Mouse (Mus musculus) adrenal gland, postnatal 4 days (tissue): ENCODE measurements at regions not wholly inside any gene's neighbourhood (a gene's known extent, or its start where the extent isn't known, plus 50 kb on each side); places are given as distances from the start of the nearest gene placed in this dataset. TPM values are rescaled to one million over a fixed set of nuclear protein-coding genes. Genes with fewer than 3 reads are reported as not detected.

Source experiments
- DNase-seq, 2 experiments: peaks; one replicate each; pipeline ENCODE4 v3.0.0; 2021 to 2022; ENCODE audit warnings: low spot score in 2 of 2, mixed read lengths in 2 of 2
- microRNA-seq: library from miRNA; unstranded; fragments of <30 nt; microRNA quantifications from one replicate; pipeline ENCODE4 v1.2.0, GENCODE M21; 2021

DNA sequence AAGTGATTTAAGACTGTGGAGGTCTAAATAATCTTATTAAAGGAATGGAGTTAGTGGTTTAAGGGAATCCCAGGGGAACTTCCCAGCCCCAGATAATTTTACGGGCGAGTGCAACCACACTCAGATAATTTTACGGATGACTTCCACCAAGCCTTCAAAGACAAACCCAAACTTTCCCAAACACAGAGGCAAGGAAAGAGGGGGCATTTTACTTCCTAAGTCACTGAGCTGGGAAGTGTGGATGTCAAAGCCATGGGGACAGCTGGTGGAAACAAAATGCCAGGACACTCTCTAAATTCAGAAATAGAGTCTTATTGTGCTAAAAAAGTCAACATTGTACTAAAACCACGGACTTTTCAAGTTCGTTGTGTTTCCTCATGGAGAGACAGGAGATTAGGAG, 227.9 kb upstream of the BB014433 start:
- DNase-seq: no peak

DNA sequence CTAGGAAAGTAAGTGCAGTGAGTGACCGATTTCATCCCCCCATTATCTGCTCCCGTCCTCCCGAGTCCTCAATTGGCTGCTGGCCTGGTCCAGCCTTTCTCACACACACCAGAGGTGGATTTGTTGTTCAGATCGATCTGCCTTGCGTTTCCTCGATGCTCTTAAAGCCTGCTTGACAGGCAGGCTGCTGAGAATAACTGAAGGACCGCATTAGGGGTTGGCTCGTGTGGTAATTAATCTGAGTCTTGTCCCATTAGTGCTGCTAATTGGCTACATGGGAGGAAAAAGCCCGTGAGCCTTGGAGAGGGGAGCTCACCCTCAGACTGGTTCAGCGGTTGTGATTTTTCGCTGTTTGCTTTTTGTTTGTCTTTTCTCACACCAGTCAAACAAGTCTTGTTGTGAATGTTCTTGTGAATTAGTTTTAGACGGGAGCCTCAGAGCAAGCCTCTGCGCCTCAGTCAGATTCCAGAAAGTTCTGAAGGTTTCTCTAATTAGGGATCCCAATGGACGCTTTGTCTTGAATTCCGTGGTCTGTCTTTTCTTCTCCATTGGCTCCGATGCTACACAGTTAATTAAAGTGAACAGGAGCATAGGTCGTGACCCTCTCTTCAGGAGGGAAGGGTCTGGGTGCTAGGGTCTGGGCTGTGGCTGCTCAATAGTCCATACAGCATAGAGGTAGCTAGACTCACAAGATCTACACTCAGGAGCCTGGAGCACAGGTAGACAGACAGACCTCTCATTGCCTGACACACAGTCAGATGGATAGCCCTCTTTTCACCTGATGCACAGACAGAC, 226.1 kb upstream of the BB014433 start:
- no peak for DNase-seq

DNA sequence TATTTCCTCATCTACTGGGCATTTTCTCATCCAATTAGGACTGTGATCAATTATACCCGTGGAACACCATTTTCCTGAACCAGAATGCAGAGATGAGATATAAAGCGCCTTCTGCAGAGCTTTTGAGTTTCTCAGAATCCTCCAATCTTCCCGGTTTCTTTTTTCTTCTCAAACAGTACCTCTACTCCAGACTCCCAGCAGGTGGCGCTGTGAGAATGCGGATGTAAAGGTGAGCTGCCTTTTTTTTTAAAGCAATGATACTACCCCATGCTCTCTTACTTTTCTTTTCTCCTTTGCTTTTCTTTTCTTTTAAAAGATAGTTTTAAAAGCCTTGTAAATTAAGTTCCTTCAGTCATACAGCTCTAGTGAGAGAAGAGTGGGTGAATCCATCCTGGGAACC, 224.4 kb upstream of the BB014433 start:
- DNase-seq: peak; percentile 17 to 45

DNA sequence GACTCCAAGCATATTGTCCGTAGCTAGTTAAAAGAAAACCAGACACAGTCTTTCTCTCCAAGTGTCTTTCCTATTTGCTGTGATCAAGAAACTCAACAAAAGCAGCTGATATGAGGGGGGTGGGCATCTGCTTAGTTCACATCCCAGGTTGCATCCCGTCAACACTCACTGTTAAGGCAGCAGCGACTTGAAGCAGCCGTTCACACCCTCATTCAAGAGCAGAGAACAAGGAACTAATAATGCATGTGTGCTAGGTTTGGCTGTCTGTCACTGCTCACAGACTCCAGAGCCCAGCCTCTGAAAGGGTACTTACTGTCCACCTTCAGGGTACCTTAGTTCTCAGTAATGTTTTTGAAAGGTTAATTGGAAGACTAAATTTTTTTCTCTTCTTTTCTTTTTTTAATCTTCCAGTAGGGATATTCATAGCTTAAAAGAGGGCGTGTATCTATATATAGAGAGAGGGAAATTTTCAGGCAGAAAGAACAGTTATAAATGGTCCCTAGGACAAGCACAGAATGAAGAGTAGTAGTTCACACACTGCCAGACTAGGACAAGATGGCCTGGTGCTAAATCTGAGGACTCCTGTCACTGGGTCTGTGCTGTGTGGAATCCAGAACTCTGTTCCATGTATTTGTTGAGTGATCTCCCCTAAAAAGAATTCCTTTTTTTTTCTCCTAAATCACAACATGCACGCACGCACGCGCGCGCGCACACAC, 199.1 kb upstream of the BB014433 start:
- DNase-seq: no peak

DNA sequence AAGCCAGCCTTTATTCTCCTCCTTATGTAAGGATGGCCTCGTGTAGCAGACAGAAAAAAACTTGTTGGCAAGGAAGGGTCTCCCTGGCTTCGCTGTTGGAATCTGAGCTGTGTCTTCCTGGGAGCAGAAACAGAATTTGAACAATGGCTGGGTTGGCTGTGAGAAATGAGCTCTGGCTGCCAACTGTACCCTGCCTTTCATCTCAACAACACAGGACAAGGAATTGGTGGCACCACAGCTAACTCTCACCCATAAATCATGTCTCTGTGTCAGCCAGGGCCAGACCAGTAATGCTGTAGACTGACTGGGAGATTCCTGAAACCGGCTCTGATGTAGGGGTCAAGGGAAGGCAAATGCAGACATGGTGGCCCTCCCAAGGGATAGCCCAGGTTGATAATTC, 189.5 kb upstream of the BB014433 start:
- DNase-seq: no peak

DNA sequence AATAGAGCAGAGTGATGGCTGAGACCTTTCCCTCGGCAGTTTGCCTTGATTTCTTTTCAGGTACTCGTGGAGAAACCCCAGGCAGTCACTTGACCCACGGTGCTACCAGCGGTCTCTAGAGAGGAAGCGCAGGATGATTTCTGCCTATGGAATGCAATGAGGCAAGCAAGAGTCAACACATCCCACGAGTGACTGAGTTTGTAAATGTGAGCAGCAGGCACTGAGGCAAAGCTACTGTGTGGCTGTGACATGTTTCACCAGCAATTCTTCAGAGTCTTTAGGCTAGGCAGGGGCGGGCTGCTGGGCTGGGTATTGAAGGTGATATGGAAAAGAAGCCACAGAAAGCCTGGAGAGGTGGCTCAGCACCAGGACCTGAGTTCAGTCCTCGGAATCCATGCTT, 187.4 kb upstream of the BB014433 start:
- no peak for DNase-seq

DNA sequence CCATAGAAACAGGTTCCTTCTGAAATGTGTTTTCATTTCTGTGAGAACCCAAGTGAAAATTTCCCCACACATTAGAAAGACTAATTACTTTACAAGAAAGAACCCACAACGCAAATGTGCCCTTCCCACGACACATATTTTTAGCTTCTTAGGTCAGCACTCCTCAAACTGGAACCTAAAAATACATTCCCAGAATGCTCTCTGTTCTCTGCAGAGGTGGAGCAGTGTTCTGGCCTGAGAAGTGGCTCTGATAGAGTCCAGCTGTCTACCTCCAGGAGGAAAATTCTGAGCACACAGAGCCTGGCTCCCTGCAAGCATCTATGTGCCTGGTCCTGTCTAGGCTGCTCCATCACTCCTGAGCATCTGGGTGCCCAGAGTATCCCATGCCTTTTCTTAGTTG, 184.3 kb upstream of the BB014433 start:
- DNase-seq: no peak

DNA sequence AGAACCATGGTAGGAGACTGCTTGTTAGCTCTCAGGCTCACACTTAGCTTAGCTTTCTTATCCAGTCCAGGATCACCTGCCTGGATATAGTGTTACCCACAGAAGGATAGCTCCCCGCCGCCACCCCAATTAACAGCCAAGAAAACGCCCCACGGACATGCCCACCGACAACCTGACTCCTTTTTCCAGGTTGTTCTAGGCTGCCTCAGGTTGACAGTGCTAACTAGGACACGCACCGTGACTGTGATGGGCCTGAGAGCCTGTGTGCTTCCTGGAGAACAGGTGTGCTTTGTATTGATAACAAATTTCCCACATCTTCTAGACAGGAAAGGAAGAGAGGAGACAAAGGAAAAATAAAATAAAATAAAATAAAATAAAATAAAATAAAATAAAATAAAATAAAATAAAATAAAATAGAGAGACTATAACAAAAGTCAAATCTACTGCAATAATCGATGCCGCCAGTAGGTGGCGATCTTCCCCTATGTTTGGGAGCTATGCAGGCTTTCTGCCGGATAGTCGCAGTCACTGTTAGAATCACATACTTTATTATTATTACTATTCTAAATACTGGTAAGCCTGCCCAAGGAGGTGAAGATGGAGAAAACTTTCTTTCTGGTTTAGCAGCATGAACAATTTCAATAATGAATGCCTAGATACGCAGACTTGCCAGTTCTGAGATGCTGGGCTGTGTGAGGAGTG, 175.5 kb upstream of the BB014433 start:
- DNase-seq: peak in 1 of 2 experiments; percentile 10

DNA sequence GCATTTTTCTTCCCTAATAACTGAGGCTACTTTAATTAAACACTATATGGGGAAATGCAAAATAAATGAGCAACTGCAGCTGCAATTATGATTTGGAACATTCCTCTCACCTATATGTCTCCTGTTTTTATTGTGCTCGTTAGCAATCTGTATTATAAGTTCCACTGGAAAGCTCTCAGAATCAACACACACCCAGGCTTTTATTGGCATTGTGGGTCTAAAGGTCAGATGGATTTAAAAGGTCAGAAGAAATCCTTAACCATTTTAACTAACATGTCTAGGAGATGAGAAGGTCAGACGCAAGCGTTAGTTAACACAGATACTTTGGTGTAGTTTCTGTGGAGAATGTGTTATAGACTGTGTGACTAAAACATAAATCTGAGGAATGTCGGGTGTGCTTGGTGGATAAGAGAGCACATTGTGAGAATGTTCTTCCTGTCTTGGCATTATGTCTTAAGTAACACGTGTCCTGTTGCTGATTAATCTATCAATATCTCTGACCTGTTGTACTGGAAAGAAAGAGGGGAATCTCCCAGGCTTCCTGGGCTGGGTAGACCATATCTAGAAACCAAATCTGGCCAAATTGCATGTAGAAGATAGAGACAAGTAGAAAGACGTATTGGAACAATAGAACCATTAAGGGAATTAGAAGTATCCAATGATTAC, 164.1 kb upstream of the BB014433 start:
- DNase-seq: no peak

DNA sequence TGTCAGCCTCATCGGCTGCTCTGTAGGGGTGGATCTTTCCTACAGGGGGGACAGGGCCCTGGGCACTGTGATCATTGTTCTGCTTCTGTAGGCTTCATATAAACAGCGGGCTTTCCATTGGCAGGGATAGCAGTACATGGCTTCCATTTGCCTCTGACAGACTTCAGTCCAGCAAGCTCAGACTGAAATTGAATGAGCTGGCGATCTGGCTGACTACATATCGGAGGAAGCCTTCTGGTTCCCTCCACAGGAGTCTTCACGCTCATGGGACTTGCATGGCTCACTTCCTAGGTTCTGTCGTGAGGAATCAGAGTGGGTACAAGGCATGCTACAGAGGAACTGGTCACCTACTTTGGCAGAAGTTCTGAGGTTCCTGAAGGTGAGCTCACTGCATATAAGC, 155.7 kb upstream of the BB014433 start:
- no peak for DNase-seq

DNA sequence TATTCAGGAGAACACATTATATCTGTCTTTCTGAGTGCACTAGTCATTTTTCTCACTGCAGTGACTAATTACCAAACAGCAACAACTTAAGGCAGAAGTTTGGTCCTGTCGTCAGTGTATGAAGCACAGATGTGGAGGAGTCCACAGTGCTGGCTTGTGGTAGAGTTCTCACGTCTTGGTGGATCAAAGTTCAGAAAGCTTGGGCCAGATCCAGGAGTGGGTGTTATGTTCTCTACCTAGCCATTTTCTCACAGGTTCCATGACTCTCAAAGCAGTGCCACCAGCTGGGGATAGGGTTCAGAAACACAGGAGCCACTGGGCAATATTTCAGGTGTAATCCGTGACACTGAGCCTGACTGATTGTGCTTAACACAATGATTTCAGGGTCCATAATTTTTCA, 144.8 kb upstream of the BB014433 start:
- no peak for DNase-seq

DNA sequence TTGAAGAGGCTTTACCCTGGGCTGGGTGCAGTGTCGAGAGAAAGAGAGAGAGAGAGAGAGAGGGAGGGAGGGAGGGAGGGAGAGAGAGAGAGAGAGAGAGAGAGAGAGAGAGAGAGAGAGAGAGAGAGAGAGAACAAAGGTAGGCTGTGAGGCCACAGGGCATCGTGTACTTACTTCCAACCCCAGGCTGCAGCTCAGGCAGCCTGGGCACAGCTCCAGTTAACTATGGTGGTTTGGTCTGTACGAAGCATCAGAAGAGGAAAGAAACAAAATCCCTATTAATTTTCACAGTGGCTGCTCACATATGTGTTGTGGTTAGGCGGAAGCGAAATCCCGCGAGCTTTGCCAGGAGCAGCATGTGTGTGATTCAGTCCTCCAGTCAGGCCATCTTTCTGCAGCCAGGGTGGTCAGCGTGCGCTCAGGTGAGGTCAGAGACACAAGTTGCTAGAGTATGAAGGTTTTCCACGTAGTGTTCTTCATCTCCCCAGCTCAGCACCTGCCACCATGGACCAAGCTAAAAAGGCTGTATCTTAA, 143.3 kb upstream of the BB014433 start:
- DNase-seq: no peak

Small RNA genes lying in the stretch of these regions (microRNA-seq; reads per million reads assigned to microRNA genes)
- gene Gm25255 (not detected), gene Gm25871 (not detected)
